Mouse (Mus musculus): ENCODE data around the gene 1810062G17Rik. TPM values are rescaled to one million over a fixed set of nuclear protein-coding genes. Genes with fewer than 3 reads are reported as not detected.

1810062G17Rik gene
- polyA plus RNA-seq, 1 experiment from 2014 or later: 0.92 TPM

- Histone ChIP-seq H3K36me3 (no peaks in the 10 kb centered on the region), H3K4me3 (no peak overlapping the region), H3K27me3 (no peaks in the 10 kb centered on the region), H3K27ac (no peak overlapping the region), H3K4me2 (no peak overlapping the region), H3K4me1 (replicated peaks) (no peaks in the 10 kb centered on the region), H3K9ac (no peak overlapping the region), H3K9me3 (replicated peaks) (no peaks in the 10 kb centered on the region)
- ATAC-seq (replicated peaks; ENCODE audit: insufficient number of reproducible peaks, insufficient read depth, low FRiP score, low read depth): no peak
- WGBS: 82% methylated on average over 8 of the region's 8 CpGs
Measured at GRCm38 (mm10) chr3:36505306-36505705, 29.6 kb downstream of the 1810062G17Rik start.

- 62% methylated on average over 10 of the region's 10 CpGs for WGBS
- Histone ChIP-seq H3K4me3 (no peak overlapping the region), H3K27me3 (no peaks in the 10 kb centered on the region), H3K36me3 (no peaks in the 10 kb centered on the region), H3K9ac (no peak overlapping the region), H3K4me2 (no peak overlapping the region), H3K9me3 (replicated peaks) (no peaks in the 10 kb centered on the region), H3K27ac (no peak overlapping the region), H3K4me1 (replicated peaks) (no peaks in the 10 kb centered on the region)
- ATAC-seq (replicated peaks; ENCODE audit: insufficient number of reproducible peaks, insufficient read depth, low FRiP score, low read depth): no peak
Measured at GRCm38 (mm10) chr3:36505809-36506735, 30.3 kb downstream of the 1810062G17Rik start.

GRCm38 (mm10) chr3:36511491-36511890 lies 35.8 kb downstream of the 1810062G17Rik start:
- Histone ChIP-seq H3K36me3 (no peaks in the 10 kb centered on the region), H3K27me3 (no peaks in the 10 kb centered on the region), H3K4me1 (replicated peaks) (no peaks in the 10 kb centered on the region), H3K9ac (no peak overlapping the region), H3K4me3 (no peak overlapping the region), H3K9me3 (replicated peaks) (no peaks in the 10 kb centered on the region), H3K27ac (no peak overlapping the region), H3K4me2 (no peak overlapping the region)
- ATAC-seq (replicated peaks; ENCODE audit: insufficient number of reproducible peaks, insufficient read depth, low FRiP score, low read depth): no peak
- WGBS: 73% methylated on average over 6 of the region's 6 CpGs

- H3K27ac ChIP-seq: no peak overlapping the region
- H3K4me3 ChIP-seq: no peak overlapping the region
- no peaks in the 10 kb centered on the region for H3K9me3 ChIP-seq (replicated peaks)
- no peak overlapping the region for H3K9ac ChIP-seq
- no peak overlapping the region for H3K4me2 ChIP-seq
- no peaks in the 10 kb centered on the region for H3K36me3 ChIP-seq
- peaks cover 25% of the 10 kb centered on the region for H3K27me3 ChIP-seq
- 81% methylated on average over 9 of the region's 9 CpGs for WGBS
- peaks cover 7% of the 10 kb centered on the region for H3K4me1 ChIP-seq (replicated peaks)
- ATAC-seq (replicated peaks; ENCODE audit: insufficient number of reproducible peaks, insufficient read depth, low FRiP score, low read depth): no peak
Measured at GRCm38 (mm10) chr3:36516196-36516595, 40.5 kb downstream of the 1810062G17Rik start.

GRCm38 (mm10) chr3:36521073-36522060 lies 45.6 kb downstream of the 1810062G17Rik start, which contains the start of gene Gm11549:
TSS of gene Gm11549 (minus strand) at chr3:36521813.
- under 1% methylated on average over 51 of the region's 51 CpGs for WGBS
- no peaks in the 10 kb centered on the region for H3K36me3 ChIP-seq

GRCm38 (mm10) chr3:36522137-36522536 lies 46.4 kb downstream of the 1810062G17Rik start:
- no peak overlapping the region for H3K9ac ChIP-seq
- ATAC-seq (replicated peaks; ENCODE audit: insufficient number of reproducible peaks, insufficient read depth, low FRiP score, low read depth): no peak
- no peak overlapping the region for H3K27ac ChIP-seq
- H3K9me3 ChIP-seq (replicated peaks): no peaks in the 10 kb centered on the region
- no peaks in the 10 kb centered on the region for H3K36me3 ChIP-seq
- H3K27me3 ChIP-seq: peaks cover 37% of the 10 kb centered on the region
- no peak overlapping the region for H3K4me3 ChIP-seq
- peaks cover 11% of the 10 kb centered on the region for H3K4me1 ChIP-seq (replicated peaks)
- no peak overlapping the region for H3K4me2 ChIP-seq
- WGBS: 40% methylated on average over 4 of the region's 4 CpGs

More at GRCm38 (mm10) chr3:36521073-36522060, 45.6 kb downstream of the 1810062G17Rik start, which contains the start of gene Gm11549:
- H3K4me3 ChIP-seq: peak within 1 kb of the TSS; percentile 55
- H3K9ac ChIP-seq: peak within 1 kb of the TSS; percentile 59
- H3K27me3 ChIP-seq: peaks cover 37% of the 10 kb centered on the region
- peak within 1 kb of the TSS; percentile 91 for H3K4me2 ChIP-seq
- H3K9me3 ChIP-seq (replicated peaks): no peaks in the 10 kb centered on the region
- no peak within 1 kb of the TSS for H3K27ac ChIP-seq
- peaks cover 11% of the 10 kb centered on the region for H3K4me1 ChIP-seq (replicated peaks)
- 0 out of 2 replicates have a peak, but pooled peaks have one; percentile 39 for ATAC-seq (replicated peaks; ENCODE audit: insufficient number of reproducible peaks, insufficient read depth, low FRiP score, low read depth)

- Histone ChIP-seq H3K27me3 (peaks cover 26% of the 10 kb centered on the region), H3K36me3 (no peaks in the 10 kb centered on the region), H3K9ac (no peak overlapping the region), H3K9me3 (replicated peaks) (no peaks in the 10 kb centered on the region), H3K4me1 (replicated peaks) (peaks cover 11% of the 10 kb centered on the region), H3K4me2 (no peak overlapping the region), H3K27ac (no peak overlapping the region), H3K4me3 (no peak overlapping the region)
- ATAC-seq (replicated peaks; ENCODE audit: insufficient number of reproducible peaks, insufficient read depth, low FRiP score, low read depth): no peak
- 45% methylated on average over 3 of the region's 3 CpGs for WGBS
Measured at GRCm38 (mm10) chr3:36524466-36524865, 48.7 kb downstream of the 1810062G17Rik start.

GRCm38 (mm10) chr3:36530345-36530744 lies 54.6 kb downstream of the 1810062G17Rik start:
- Histone ChIP-seq H3K36me3 (no peaks in the 10 kb centered on the region), H3K4me3 (no peak overlapping the region), H3K4me2 (peak overlapping the region; percentile 67), H3K9ac (no peak overlapping the region), H3K27ac (peak overlapping the region; percentile 81), H3K27me3 (no peaks in the 10 kb centered on the region), H3K9me3 (replicated peaks) (no peaks in the 10 kb centered on the region), H3K4me1 (replicated peaks) (peaks cover 26% of the 10 kb centered on the region)
- peak; percentile 85 for ATAC-seq (replicated peaks; ENCODE audit: insufficient number of reproducible peaks, insufficient read depth, low FRiP score, low read depth)
- 43% methylated on average over 6 of the region's 6 CpGs for WGBS

- H3K9ac ChIP-seq: no peak overlapping the region
- ATAC-seq (replicated peaks; ENCODE audit: insufficient number of reproducible peaks, insufficient read depth, low FRiP score, low read depth): peak; percentile 70; the same call in 1 of the 2 replicates
- H3K27ac ChIP-seq: peak overlapping the region; percentile 81
- H3K27me3 ChIP-seq: no peaks in the 10 kb centered on the region
- no peak overlapping the region for H3K4me3 ChIP-seq
- H3K4me1 ChIP-seq (replicated peaks): peaks cover 26% of the 10 kb centered on the region
- WGBS: 46% methylated on average over 5 of the region's 5 CpGs
- H3K36me3 ChIP-seq: no peaks in the 10 kb centered on the region
- H3K9me3 ChIP-seq (replicated peaks): no peaks in the 10 kb centered on the region
- peak overlapping the region; percentile 67 for H3K4me2 ChIP-seq
Measured at GRCm38 (mm10) chr3:36530781-36531180, 55.0 kb downstream of the 1810062G17Rik start.

GRCm38 (mm10) chr3:36531242-36531641 lies 55.5 kb downstream of the 1810062G17Rik start:
- Histone ChIP-seq H3K9ac (no peak overlapping the region), H3K4me3 (no peak overlapping the region), H3K4me2 (peak overlapping the region; percentile 67), H3K36me3 (no peaks in the 10 kb centered on the region), H3K27ac (peak overlapping the region; percentile 81), H3K4me1 (replicated peaks) (peaks cover 26% of the 10 kb centered on the region), H3K27me3 (no peaks in the 10 kb centered on the region), H3K9me3 (replicated peaks) (no peaks in the 10 kb centered on the region)
- no peak for ATAC-seq (replicated peaks; ENCODE audit: insufficient number of reproducible peaks, insufficient read depth, low FRiP score, low read depth)
- 31% methylated on average over 2 of the region's 2 CpGs for WGBS
